Mouse (Mus musculus) limb, embryonic 14.5 days (tissue): ENCODE data around the gene Skor1. TPM values are rescaled to one million over a fixed set of nuclear protein-coding genes. Genes with fewer than 3 reads are reported as not detected.

ENCODE experiments used
- ATAC-seq: fragments of 200-750 bp; cut with Nextera tagmentation; 2 replicates; pipeline ENCODE4 v1.8.0; 2017; ENCODE audit warnings: low read depth, moderate number of reproducible peaks, moderate TSS enrichment; ENCODE audit not compliant: low FRiP score
- DNase-seq: peaks from one replicate; pipeline ENCODE4 v3.0.0-alpha.2; 2015; ENCODE audit warnings: low spot score
- H3K27ac ChIP-seq: fragments of 300-500 bp; sonication (generic); replicated peaks from 2 replicates; pipeline ENCODE4 v1.5.1; 2014; ENCODE audit warnings: low read depth, mild to moderate bottlenecking, low read length, moderate library complexity, mixed read lengths
- H3K27me3 ChIP-seq: fragments of 300-500 bp; sonication (generic); 2 replicates; pipeline ENCODE4 v1.6.1; 2014; ENCODE audit warnings: low read length, mixed read lengths; ENCODE audit not compliant: control insufficient read depth, insufficient read depth
- H3K36me3 ChIP-seq: fragments of 300-500 bp; sonication (generic); 2 replicates; pipeline ENCODE4 v1.6.1; 2014; ENCODE audit warnings: mild to moderate bottlenecking, low read length, moderate library complexity, mixed read lengths; ENCODE audit not compliant: control insufficient read depth, insufficient read depth
- H3K4me1 ChIP-seq: fragments of 300-500 bp; sonication (generic); 2 replicates; pipeline ENCODE4 v1.6.1; 2014; ENCODE audit warnings: antibody characterized with exemption, low read length, mixed read lengths; ENCODE audit not compliant: control insufficient read depth, insufficient read depth
- H3K4me2 ChIP-seq: fragments of 300-500 bp; sonication (generic); replicated peaks from 2 replicates; pipeline ENCODE4 v1.6.1; 2014; ENCODE audit warnings: low read depth, mild to moderate bottlenecking, low read length, moderate library complexity; ENCODE audit not compliant: severe bottlenecking
- H3K4me3 ChIP-seq: fragments of 300-500 bp; sonication (generic); replicated peaks from 2 replicates; pipeline ENCODE4 v1.5.1; 2014; ENCODE audit warnings: low read length
- H3K9ac ChIP-seq: fragments of 300-500 bp; sonication (generic); 2 replicates; pipeline ENCODE4 v1.6.1; 2014; ENCODE audit warnings: mild to moderate bottlenecking, low read depth, low read length, moderate library complexity; ENCODE audit not compliant: severe bottlenecking
- H3K9me3 ChIP-seq: fragments of 300-500 bp; sonication (generic); 2 replicates; pipeline ENCODE4 v1.6.1; 2016; ENCODE audit warnings: low read length; ENCODE audit not compliant: control insufficient read depth
- POLR2A ChIP-seq: fragments of 200-500 bp; IDR thresholded peaks from 2 replicates; pipeline ENCODE4 v1.8.0; 2012; ENCODE audit warnings: inconsistent platforms, mild to moderate bottlenecking, moderate library complexity, borderline replicate concordance; ENCODE audit not compliant: insufficient read depth, insufficient read length; ENCODE audit errors: extremely low read depth
- WGBS: fragments of 180-500 bp; shearing (Covaris S2); extraction: QIAGEN DNeasy Blood & Tissue Kit; methylation state at CpG from one replicate; pipeline ENCODE4 v1.1.7; 2014; 5-methylcytosine and 5-hydroxymethylcytosine counted together
- polyA plus RNA-seq, 2 experiments: library from polyadenylated mRNA; depleted of rRNA in 1 of 2; stranded (reverse) in 1 of 2; unstranded in 1 of 2; fragments of >200 nt; fragmentation: Nextera tagmentation in 1 of 2; extraction: Ambion mirVana in 1 of 2; gene quantifications; 2 replicates each; pipeline versions ENCODE4 v1.2.1 to v1.2.3; 2012 to 2014

Gene Skor1
- polyA plus RNA-seq, 2 experiments: 0.11 TPM; not detected in 1

GRCm38 (mm10) chr9:63132673-63133601, 15.8 kb downstream of the Skor1 start:
- peak overlapping the region; percentile 72 for H3K9ac ChIP-seq
- DNase-seq (peak; percentile 92), ATAC-seq (peak; percentile 98)
- H3K4me2 ChIP-seq: peak overlapping the region; percentile 84
- H3K27me3 ChIP-seq: peaks cover 40% of the 10 kb centered on the region
- no peaks in the 10 kb centered on the region for H3K9me3 ChIP-seq
- WGBS: 1% methylated on average over 48 of the region's 48 CpGs
- peak overlapping the region; percentile 79 for H3K27ac ChIP-seq
- peak; percentile 87; the same call in 1 of the 2 replicates for TF ChIP-seq POLR2A
- H3K36me3 ChIP-seq: no peaks in the 10 kb centered on the region
- H3K4me1 ChIP-seq: peaks cover 14% of the 10 kb centered on the region; the same call in 1 of the 2 replicates
- H3K4me3 ChIP-seq: peak overlapping the region; percentile 67

GRCm38 (mm10) chr9:63131957-63132602, 16.7 kb downstream of the Skor1 start:
- Histone ChIP-seq H3K4me1 (peaks cover 14% of the 10 kb centered on the region; the same call in 1 of the 2 replicates), H3K9me3 (no peaks in the 10 kb centered on the region), H3K4me2 (peak overlapping the region; percentile 84), H3K27ac (peak overlapping the region; percentile 79), H3K27me3 (peaks cover 31% of the 10 kb centered on the region), H3K36me3 (no peaks in the 10 kb centered on the region), H3K4me3 (peak overlapping the region; percentile 67), H3K9ac (peak overlapping the region; percentile 72)
- ATAC-seq (no peak), DNase-seq (no peak)
- WGBS: 1% methylated on average over 28 of the region's 28 CpGs
- no peak for TF ChIP-seq POLR2A

- H3K4me2 ChIP-seq: no peak overlapping the region
- peaks cover 9% of the 10 kb centered on the region; the same call in 1 of the 2 replicates for H3K4me1 ChIP-seq
- ATAC-seq (no peak), DNase-seq (no peak)
- no peaks in the 10 kb centered on the region for H3K9me3 ChIP-seq
- peaks cover 8% of the 10 kb centered on the region for H3K27me3 ChIP-seq
- H3K4me3 ChIP-seq: no peak overlapping the region
- no peaks in the 10 kb centered on the region for H3K36me3 ChIP-seq
- H3K27ac ChIP-seq: no peak overlapping the region
- WGBS: 79% methylated on average over 8 of the region's 8 CpGs
- no peak overlapping the region for H3K9ac ChIP-seq
- no peak for TF ChIP-seq POLR2A
Measured at GRCm38 (mm10) chr9:63129641-63130041, 19.1 kb downstream of the Skor1 start.

- no peak overlapping the region for H3K9ac ChIP-seq
- TF ChIP-seq POLR2A: no peak
- DNase-seq (no peak), ATAC-seq (no peak)
- H3K9me3 ChIP-seq: no peaks in the 10 kb centered on the region
- H3K4me3 ChIP-seq: no peak overlapping the region
- H3K4me1 ChIP-seq: 0 out of 2 replicates have a peak, but pooled peaks cover 5% of the 10 kb centered on the region
- 56% methylated on average over 9 of the region's 9 CpGs for WGBS
- H3K4me2 ChIP-seq: no peak overlapping the region
- H3K27me3 ChIP-seq: no peaks in the 10 kb centered on the region
- no peaks in the 10 kb centered on the region for H3K36me3 ChIP-seq
- H3K27ac ChIP-seq: no peak overlapping the region
Measured at GRCm38 (mm10) chr9:63124512-63124911, 24.2 kb downstream of the Skor1 start.
